Mouse (Mus musculus): ENCODE measurements around the gene Ints3. TPM values are rescaled to one million over a fixed set of nuclear protein-coding genes. Genes with fewer than 3 reads are reported as not detected.

Gene Ints3
- polyA plus RNA-seq, 1 experiment from 2014 or later, result 19.8 TPM

- Histone ChIP-seq H3K4me1 (ENCODE audit: control insufficient read depth, insufficient read depth, low read length) (no peaks in the 10 kb centered on the region), H3K4me3 (ENCODE audit: low read length) (no peak overlapping the region), H3K9me3 (replicated peaks; ENCODE audit: control insufficient read depth, low read length) (no peaks in the 10 kb centered on the region), H3K4me2 (ENCODE audit: low read depth, low read length) (no peak overlapping the region), H3K27me3 (ENCODE audit: control insufficient read depth, insufficient read depth, low read length) (no peaks in the 10 kb centered on the region), H3K36me3 (ENCODE audit: control insufficient read depth, insufficient read depth) (peaks cover 42% of the 10 kb centered on the region), H3K27ac (ENCODE audit: low read length) (no peak overlapping the region), H3K9ac (ENCODE audit: low read length) (no peak overlapping the region)
- 45% methylated on average over 3 of the region's 3 CpGs for WGBS
- ATAC-seq (replicated peaks; ENCODE audit: extremely low read depth, insufficient read depth, low FRiP score), result no peak
Measured at GRCm38 (mm10) chr3:90413011-90413396, 20.4 kb downstream of the Ints3 start.

GRCm38 (mm10) chr3:90412312-90413010 lies 21.0 kb downstream of the Ints3 start:
- no peak overlapping the region for H3K9ac ChIP-seq (ENCODE audit: low read length)
- H3K36me3 ChIP-seq (ENCODE audit: control insufficient read depth, insufficient read depth), result peaks cover 45% of the 10 kb centered on the region
- H3K9me3 ChIP-seq (replicated peaks; ENCODE audit: control insufficient read depth, low read length), result no peaks in the 10 kb centered on the region
- 43% methylated on average over 5 of the region's 5 CpGs for WGBS
- no peak overlapping the region for H3K4me3 ChIP-seq (ENCODE audit: low read length)
- H3K27me3 ChIP-seq (ENCODE audit: control insufficient read depth, insufficient read depth, low read length), result no peaks in the 10 kb centered on the region
- no peak overlapping the region for H3K4me2 ChIP-seq (ENCODE audit: low read depth, low read length)
- H3K27ac ChIP-seq (ENCODE audit: low read length), result no peak overlapping the region
- ATAC-seq (replicated peaks; ENCODE audit: extremely low read depth, insufficient read depth, low FRiP score), result peak; percentile 52; the same call in 1 of the 2 replicates
- no peaks in the 10 kb centered on the region for H3K4me1 ChIP-seq (ENCODE audit: control insufficient read depth, insufficient read depth, low read length)

GRCm38 (mm10) chr3:90408721-90409120 lies 24.7 kb downstream of the Ints3 start:
- WGBS, result 84% methylated on average over 3 of the region's 3 CpGs
- Histone ChIP-seq H3K36me3 (ENCODE audit: control insufficient read depth, insufficient read depth) (peaks cover 63% of the 10 kb centered on the region), H3K27me3 (ENCODE audit: control insufficient read depth, insufficient read depth, low read length) (no peaks in the 10 kb centered on the region), H3K9ac (ENCODE audit: low read length) (no peak overlapping the region), H3K4me1 (ENCODE audit: control insufficient read depth, insufficient read depth, low read length) (no peaks in the 10 kb centered on the region), H3K4me3 (ENCODE audit: low read length) (no peak overlapping the region), H3K9me3 (replicated peaks; ENCODE audit: control insufficient read depth, low read length) (no peaks in the 10 kb centered on the region), H3K4me2 (ENCODE audit: low read depth, low read length) (no peak overlapping the region), H3K27ac (ENCODE audit: low read length) (no peak overlapping the region)
- no peak for ATAC-seq (replicated peaks; ENCODE audit: extremely low read depth, insufficient read depth, low FRiP score)

- H3K4me2 ChIP-seq (ENCODE audit: low read depth, low read length), result no peak overlapping the region
- H3K4me1 ChIP-seq (ENCODE audit: control insufficient read depth, insufficient read depth, low read length), result no peaks in the 10 kb centered on the region
- no peaks in the 10 kb centered on the region for H3K27me3 ChIP-seq (ENCODE audit: control insufficient read depth, insufficient read depth, low read length)
- no peaks in the 10 kb centered on the region for H3K9me3 ChIP-seq (replicated peaks; ENCODE audit: control insufficient read depth, low read length)
- ATAC-seq (replicated peaks; ENCODE audit: extremely low read depth, insufficient read depth, low FRiP score), result no peak
- H3K27ac ChIP-seq (ENCODE audit: low read length), result no peak overlapping the region
- H3K9ac ChIP-seq (ENCODE audit: low read length), result no peak overlapping the region
- H3K36me3 ChIP-seq (ENCODE audit: control insufficient read depth, insufficient read depth), result peaks cover 76% of the 10 kb centered on the region
- 89% methylated on average over 5 of the region's 5 CpGs for WGBS
- H3K4me3 ChIP-seq (ENCODE audit: low read length), result no peak overlapping the region
Measured at GRCm38 (mm10) chr3:90406414-90406813, 27.0 kb downstream of the Ints3 start.

- H3K4me2 ChIP-seq (ENCODE audit: low read depth, low read length), result no peak overlapping the region
- no peak overlapping the region for H3K9ac ChIP-seq (ENCODE audit: low read length)
- no peak for ATAC-seq (replicated peaks; ENCODE audit: extremely low read depth, insufficient read depth, low FRiP score)
- H3K4me3 ChIP-seq (ENCODE audit: low read length), result no peak overlapping the region
- H3K27me3 ChIP-seq (ENCODE audit: control insufficient read depth, insufficient read depth, low read length), result no peaks in the 10 kb centered on the region
- H3K9me3 ChIP-seq (replicated peaks; ENCODE audit: control insufficient read depth, low read length), result no peaks in the 10 kb centered on the region
- 75% methylated on average over 4 of the region's 4 CpGs for WGBS
- peaks cover 87% of the 10 kb centered on the region for H3K36me3 ChIP-seq (ENCODE audit: control insufficient read depth, insufficient read depth)
- no peaks in the 10 kb centered on the region for H3K4me1 ChIP-seq (ENCODE audit: control insufficient read depth, insufficient read depth, low read length)
- H3K27ac ChIP-seq (ENCODE audit: low read length), result no peak overlapping the region
Measured at GRCm38 (mm10) chr3:90404609-90405008, 28.8 kb downstream of the Ints3 start.

GRCm38 (mm10) chr3:90404121-90404520 lies 29.3 kb downstream of the Ints3 start:
- H3K9ac ChIP-seq (ENCODE audit: low read length), result no peak overlapping the region
- 78% methylated on average over 3 of the region's 3 CpGs for whole genome bisulfite sequencing
- H3K27me3 ChIP-seq (ENCODE audit: control insufficient read depth, insufficient read depth, low read length), result no peaks in the 10 kb centered on the region
- H3K9me3 ChIP-seq (replicated peaks; ENCODE audit: control insufficient read depth, low read length), result no peaks in the 10 kb centered on the region
- no peak overlapping the region for H3K4me2 ChIP-seq (ENCODE audit: low read depth, low read length)
- H3K27ac ChIP-seq (ENCODE audit: low read length), result no peak overlapping the region
- ATAC-seq (replicated peaks; ENCODE audit: extremely low read depth, insufficient read depth, low FRiP score), result no peak
- H3K4me3 ChIP-seq (ENCODE audit: low read length), result no peak overlapping the region
- peaks cover 88% of the 10 kb centered on the region for H3K36me3 ChIP-seq (ENCODE audit: control insufficient read depth, insufficient read depth)
- H3K4me1 ChIP-seq (ENCODE audit: control insufficient read depth, insufficient read depth, low read length), result no peaks in the 10 kb centered on the region

GRCm38 (mm10) chr3:90400993-90401392 lies 32.4 kb downstream of the Ints3 start:
- Histone ChIP-seq H3K4me3 (ENCODE audit: low read length) (no peak overlapping the region), H3K27ac (ENCODE audit: low read length) (no peak overlapping the region), H3K9ac (ENCODE audit: low read length) (no peak overlapping the region), H3K27me3 (ENCODE audit: control insufficient read depth, insufficient read depth, low read length) (no peaks in the 10 kb centered on the region), H3K4me2 (ENCODE audit: low read depth, low read length) (no peak overlapping the region), H3K36me3 (ENCODE audit: control insufficient read depth, insufficient read depth) (peaks cover 78% of the 10 kb centered on the region), H3K4me1 (ENCODE audit: control insufficient read depth, insufficient read depth, low read length) (no peaks in the 10 kb centered on the region), H3K9me3 (replicated peaks; ENCODE audit: control insufficient read depth, low read length) (no peaks in the 10 kb centered on the region)
- no peak for ATAC-seq (replicated peaks; ENCODE audit: extremely low read depth, insufficient read depth, low FRiP score)
- 61% methylated on average over 4 of the region's 4 CpGs for WGBS

- no peaks in the 10 kb centered on the region for H3K9me3 ChIP-seq (replicated peaks; ENCODE audit: control insufficient read depth, low read length)
- no peaks in the 10 kb centered on the region for H3K4me1 ChIP-seq (ENCODE audit: control insufficient read depth, insufficient read depth, low read length)
- no peak overlapping the region for H3K9ac ChIP-seq (ENCODE audit: low read length)
- H3K36me3 ChIP-seq (ENCODE audit: control insufficient read depth, insufficient read depth), result peaks cover 63% of the 10 kb centered on the region
- H3K27ac ChIP-seq (ENCODE audit: low read length), result no peak overlapping the region
- H3K4me2 ChIP-seq (ENCODE audit: low read depth, low read length), result no peak overlapping the region
- 80% methylated on average over 3 of the region's 3 CpGs for WGBS
- H3K4me3 ChIP-seq (ENCODE audit: low read length), result no peak overlapping the region
- H3K27me3 ChIP-seq (ENCODE audit: control insufficient read depth, insufficient read depth, low read length), result no peaks in the 10 kb centered on the region
- no peak for ATAC-seq (replicated peaks; ENCODE audit: extremely low read depth, insufficient read depth, low FRiP score)
Measured at GRCm38 (mm10) chr3:90395629-90396028, 37.8 kb downstream of the Ints3 start.

- WGBS, result 84% methylated on average over 3 of the region's 3 CpGs
- no peak overlapping the region for H3K4me3 ChIP-seq (ENCODE audit: low read length)
- H3K9me3 ChIP-seq (replicated peaks; ENCODE audit: control insufficient read depth, low read length), result no peaks in the 10 kb centered on the region
- no peak overlapping the region for H3K4me2 ChIP-seq (ENCODE audit: low read depth, low read length)
- no peak overlapping the region for H3K9ac ChIP-seq (ENCODE audit: low read length)
- peaks cover 38% of the 10 kb centered on the region for H3K36me3 ChIP-seq (ENCODE audit: control insufficient read depth, insufficient read depth)
- ATAC-seq (replicated peaks; ENCODE audit: extremely low read depth, insufficient read depth, low FRiP score), result no peak
- no peaks in the 10 kb centered on the region for H3K27me3 ChIP-seq (ENCODE audit: control insufficient read depth, insufficient read depth, low read length)
- H3K4me1 ChIP-seq (ENCODE audit: control insufficient read depth, insufficient read depth, low read length), result peaks cover 19% of the 10 kb centered on the region
- H3K27ac ChIP-seq (ENCODE audit: low read length), result no peak overlapping the region
Measured at GRCm38 (mm10) chr3:90392661-90393060, 40.8 kb downstream of the Ints3 start.

Measured in heart, embryonic 16.5 days (tissue).